15 mouse cellular contexts compared by ENCODE assay signal in genomic region chr10:110417003-110417402, GRCm38 (mm10). TPM values are rescaled to one million over a fixed set of nuclear protein-coding genes. Genes with fewer than 3 reads are reported as not detected.
"Had no signal": no experiment of that assay in that cellular context is flagged by ENCODE, and none has a peak within 500 bp of the region (broad histone marks: within the 10 kb centered on the region; RNA-seq: fewer than 3 reads in every experiment).

No protein-coding gene starts in this region.

- H3K9ac ChIP-seq: limb, embryonic 12.5 days; liver, embryonic 14.5 days; midbrain, embryonic 15.5 days had no signal

- ATAC-seq: midbrain, embryonic 15.5 days had no signal

- H3K4me3 ChIP-seq: layer of hippocampus, adult 2 months; limb, embryonic 12.5 days; midbrain, embryonic 15.5 days had no signal

- H3K4me2 ChIP-seq: limb, embryonic 12.5 days; midbrain, embryonic 15.5 days had no signal

- H3K27ac ChIP-seq: kidney, postnatal 0 days; layer of hippocampus, adult 2 months; limb, embryonic 12.5 days; liver, embryonic 14.5 days; midbrain, embryonic 15.5 days had no signal

- H3K36me3 ChIP-seq: limb, embryonic 12.5 days; midbrain, embryonic 15.5 days had no signal

- DNase-seq: kidney, adult 11 months; kidney, adult 9 months; kidney, postnatal 36 days; liver; lung, adult 18-20 months; right cerebral cortex, adult 18-20 months; right cerebral cortex, postnatal 25 days; thymus, postnatal 36 days had no signal

- H3K9me3 ChIP-seq: limb, embryonic 12.5 days; midbrain, embryonic 15.5 days had no signal

- H3K4me1 ChIP-seq: limb, embryonic 12.5 days had no signal

- H3K27me3 ChIP-seq: limb, embryonic 12.5 days; midbrain, embryonic 15.5 days had no signal

RNA-seq across cellular contexts. Expression of gene Nav3, which starts 39.0 kb away (rescaled TPM):
- total RNA-seq: megakaryocyte-erythroid progenitor cell, adult 5-6 weeks; monocyte, adult 5-6 weeks had no signal
